Mouse (Mus musculus): ENCODE measurements at regions not wholly inside any gene's neighbourhood (a gene's known extent, or its start where the extent isn't known, plus 50 kb on each side); places are given as distances from the start of the nearest gene placed in this dataset.

DNA sequence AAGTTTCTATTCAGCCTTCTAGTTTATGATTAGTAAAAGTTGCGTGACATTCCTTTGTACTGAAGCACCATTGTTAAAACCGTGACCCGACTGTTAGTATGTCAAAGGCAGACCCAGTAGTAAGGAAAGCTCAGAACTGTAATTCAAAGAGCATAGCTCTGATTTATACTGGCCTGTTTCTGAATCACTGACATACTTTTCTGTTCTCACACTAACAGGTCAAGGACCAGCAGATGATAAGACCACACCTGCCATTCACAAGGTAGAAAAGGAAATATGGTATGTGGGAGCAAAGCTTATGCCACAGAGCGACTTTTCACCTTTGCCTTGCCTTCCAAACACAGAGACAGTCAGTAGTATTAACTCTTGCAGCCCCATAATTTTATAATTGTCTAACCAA is 269.5 kb upstream of the Acvr2a start:
- no peak for TF ChIP-seq EP300 (IDR thresholded peaks at IDR 0.05; ENCODE audit: insufficient read depth, low read depth, low read length)
- TF ChIP-seq CTCF (IDR thresholded peaks at IDR 0.05), result no peak
- TF ChIP-seq POLR2A (IDR thresholded peaks at IDR 0.05; ENCODE audit: insufficient read depth, low read depth, low read length), result no peak
